Mouse (Mus musculus) cerebellum, adult 9-10 months (tissue): ENCODE measurements around the gene Cmah.
"Not testable (repeated sequence)": the region's sequence is repeated elsewhere in the genome, so short reads cannot be mapped to it uniquely, and the experiment has no call there.

Experiments
- DNase-seq: peaks from one replicate; pipeline ENCODE4 v3.0.0; 2022

The Cmah gene

DNA sequence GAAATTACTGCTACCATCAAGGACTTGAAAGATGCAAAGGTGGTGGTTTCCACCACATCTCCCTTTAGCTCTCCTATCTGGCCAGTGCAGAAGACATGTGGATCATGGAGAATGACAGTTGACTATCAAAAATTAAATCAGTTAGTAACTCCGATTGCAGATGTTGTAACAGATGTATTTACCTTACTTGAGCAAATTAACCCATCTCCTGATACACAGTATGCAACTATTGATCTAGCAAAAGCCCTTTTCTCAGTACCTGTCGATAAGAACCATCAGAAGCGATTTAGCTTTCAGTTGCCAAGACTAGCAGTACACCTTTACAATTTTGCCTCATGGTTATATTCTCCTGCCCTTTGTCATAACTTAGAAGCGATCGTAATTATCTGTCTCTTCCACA is 25.8 kb downstream of the Cmah start:
- no peak for DNase-seq

DNA sequence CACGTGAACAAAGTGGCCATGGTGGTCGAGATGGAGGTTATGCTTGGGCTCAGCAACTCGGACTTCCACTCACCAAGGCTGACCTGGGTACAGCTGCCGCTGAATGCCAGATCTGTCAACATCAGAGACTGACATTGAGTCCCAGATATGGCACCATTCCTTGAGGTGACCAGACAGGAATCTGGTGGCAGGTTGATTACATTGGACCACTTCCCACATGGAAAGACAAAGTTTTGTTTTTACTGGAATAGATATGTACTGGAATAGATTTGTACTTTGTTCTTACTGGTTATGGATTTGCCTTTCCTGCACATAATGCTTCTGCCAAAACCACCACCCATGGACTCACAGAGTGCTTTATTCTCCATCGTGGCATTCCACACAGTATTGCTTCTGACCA is 27.5 kb downstream of the Cmah start:
- DNase-seq: no peak

DNA sequence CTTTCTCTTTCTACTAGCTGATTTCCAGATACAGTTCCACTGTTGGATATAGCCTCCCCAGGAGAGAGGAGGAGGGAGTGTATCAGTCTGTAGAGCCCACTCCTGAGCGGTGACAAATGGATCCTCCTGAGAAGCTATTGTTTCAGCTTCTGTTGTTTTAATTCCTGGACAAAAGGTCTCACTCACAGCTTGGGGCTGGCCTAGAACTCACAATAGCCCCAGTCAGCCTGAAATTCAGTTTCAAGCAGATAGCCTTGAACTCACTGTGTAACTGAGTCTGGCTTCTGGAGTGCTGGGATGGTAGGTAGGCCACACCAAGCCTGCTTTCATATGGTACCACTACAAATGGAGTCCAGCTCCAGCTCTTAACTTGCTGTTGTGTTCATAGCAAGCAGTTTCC is 32.0 kb downstream of the Cmah start:
- no peak for DNase-seq

DNA sequence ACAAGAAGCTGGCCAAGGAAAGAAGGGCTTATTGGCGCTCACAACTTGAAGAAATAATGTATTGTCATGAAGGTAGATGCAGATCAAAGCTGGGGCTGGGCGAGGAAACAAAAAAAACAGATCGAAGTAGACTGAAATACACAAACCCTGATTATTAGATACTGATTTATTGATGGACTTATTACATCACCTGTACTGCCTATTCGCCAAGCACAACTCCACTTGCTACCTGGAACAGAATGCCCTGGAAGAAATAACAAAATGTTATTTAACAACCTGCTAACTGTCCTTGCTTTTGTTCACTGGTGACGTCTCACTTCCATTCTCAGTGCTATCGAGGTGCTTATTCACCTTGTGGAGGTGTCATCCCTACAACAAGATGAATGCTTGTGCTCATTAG is 38.0 kb downstream of the Cmah start:
- no peak for DNase-seq

DNA sequence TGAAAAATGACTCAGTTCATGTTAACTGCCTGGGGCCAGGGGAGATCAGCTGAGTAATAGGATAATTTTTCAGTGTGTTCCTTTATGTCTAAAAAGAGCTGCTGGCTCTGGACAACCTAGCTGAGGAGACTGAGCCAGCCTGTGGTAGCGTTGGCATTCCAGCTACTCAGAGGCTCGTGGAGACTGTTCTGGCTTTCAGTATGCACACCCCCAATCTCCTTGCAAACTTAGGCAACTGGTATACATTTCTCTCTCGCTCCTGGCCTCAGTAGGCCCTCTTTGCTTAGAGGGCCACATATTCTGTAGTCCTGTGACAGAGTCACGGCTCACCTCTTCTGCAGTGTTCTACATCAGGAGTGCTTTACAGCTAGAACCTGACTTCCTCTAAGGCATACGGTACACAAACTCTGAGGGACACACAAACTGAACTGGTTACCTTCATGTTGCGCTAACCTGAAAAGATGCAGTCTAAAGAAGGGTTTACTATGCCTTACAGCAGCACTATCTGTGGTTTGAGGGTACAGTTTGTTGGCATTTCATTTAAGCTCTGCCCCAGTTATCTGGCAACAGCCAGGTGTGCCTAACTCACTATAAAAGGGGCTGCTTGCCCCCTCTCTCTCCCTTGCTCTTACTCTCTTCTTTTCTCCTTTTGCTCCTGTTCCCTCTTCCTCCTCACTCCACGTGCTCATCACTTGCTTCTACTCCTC is 45.8 kb downstream of the Cmah start:
- DNase-seq: no peak

DNA sequence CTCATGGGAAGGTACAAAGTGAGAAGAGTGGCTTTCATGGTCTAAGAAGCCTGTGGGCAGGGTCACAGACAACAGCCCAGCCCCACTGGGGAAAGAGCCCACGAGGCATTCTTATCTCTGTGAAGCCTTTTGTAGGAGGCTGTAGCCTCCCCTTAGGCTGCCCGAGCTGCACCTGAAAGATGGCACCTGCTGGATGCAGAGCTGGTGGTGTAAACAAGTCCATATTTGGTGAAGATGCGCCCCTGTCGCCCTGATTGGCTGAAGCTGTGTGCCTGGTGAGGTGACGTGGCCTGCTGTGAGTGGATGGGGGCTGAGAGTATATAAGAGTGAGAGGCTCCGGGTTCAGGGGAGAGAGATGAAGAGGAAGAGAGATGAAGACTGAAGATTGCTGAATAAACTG is 47.4 kb downstream of the Cmah start:
- not testable (repeated sequence) for DNase-seq

DNA sequence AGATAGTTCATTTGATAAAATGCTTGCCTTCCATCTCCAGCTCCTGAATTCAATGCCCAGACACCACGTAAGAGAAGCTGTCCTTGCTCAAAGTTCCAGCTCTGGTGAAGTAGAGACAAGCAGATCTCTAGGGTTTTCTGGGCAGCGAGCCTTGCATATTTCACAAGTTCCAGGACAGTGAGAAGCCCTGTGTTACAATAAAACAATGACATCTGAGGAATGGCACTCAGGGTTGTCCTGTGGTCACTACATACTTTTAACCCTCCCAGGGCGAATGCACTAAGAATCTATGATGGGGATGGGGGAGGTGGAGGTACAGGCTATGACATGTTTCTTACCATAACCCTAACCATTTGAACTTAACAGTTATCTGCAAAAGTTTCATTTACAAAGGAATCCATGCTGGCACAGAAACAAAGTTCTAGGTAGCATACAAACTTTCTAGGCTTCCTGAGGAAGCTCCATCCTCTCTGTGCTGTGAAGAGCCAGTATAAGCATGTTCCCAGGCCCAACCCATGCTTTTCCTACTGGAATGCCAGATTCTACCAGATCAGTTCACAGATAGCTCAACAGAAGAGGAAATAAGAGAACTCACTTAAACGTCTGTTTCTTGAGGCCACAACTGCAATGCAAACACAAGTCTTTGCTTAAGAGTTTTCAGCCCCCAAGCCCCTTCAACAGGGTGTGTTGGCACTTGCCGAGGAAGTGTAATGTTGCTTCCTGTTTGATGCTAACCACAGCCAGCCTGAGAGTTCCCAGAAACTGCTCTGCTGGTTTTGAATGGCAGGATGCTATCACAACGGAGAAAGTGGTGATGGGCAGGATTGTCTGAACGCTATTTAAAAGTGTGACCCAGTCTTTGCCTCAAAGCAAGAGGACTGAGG is 48.4 kb downstream of the Cmah start:
- no peak for DNase-seq

DNA sequence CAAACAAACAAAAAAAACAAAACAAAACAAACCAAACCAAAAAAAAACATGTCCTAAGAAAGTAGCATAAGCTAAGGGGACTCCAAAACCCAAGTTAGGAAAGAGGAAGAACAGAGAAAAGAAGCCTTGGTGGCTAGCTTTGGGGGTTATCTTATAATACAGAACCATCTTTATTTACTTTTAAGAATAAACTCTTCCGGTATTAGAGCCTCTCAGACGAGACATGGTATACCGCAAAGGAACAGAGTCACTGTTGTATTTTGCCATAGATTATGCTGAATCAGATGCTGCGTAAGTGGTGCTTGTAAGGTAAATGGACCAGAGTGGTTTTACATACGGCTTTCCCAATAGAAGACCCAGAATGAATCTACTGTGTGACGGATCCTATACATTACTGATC is 53.5 kb downstream of the Cmah start:
- DNase-seq: no peak

DNA sequence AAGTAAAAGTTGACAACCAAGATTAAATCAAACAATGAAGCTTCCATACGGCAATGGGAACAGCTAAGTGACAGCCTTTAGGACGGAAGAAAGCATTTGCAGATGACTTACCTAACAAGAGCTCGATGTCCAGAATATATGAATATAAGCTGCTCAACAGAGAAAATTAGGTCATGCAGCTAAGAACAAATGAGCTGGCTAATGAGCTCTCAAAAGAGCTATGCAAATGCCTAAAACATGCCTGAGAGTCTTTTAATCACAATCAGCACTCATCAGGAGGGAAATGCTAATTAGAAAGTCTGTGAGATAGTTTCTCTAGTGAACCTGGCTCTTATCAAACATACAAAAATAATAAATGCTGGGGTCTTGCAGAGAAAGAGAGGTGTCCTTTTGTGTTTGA is 56.7 kb downstream of the Cmah start:
- no peak for DNase-seq

DNA sequence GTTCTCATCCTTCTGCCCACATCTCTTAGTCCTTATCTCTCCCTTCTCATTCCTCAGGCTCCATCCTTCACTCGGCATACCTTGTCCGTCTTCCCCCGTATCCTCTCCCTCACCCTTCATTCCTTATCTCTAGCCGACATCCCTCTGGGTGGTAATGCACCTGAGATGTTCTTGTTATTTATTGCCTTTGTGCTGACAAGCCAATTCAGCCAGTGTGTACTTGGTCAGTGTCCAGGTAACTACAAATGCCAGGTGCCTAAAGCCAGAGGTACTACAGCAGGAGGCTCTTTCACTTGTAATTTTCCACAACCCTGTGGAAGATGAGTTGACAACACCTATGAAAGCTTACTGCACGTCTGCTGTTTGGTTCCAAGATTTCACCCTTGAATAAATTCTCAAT is 64.7 kb downstream of the Cmah start:
- no peak for DNase-seq

DNA sequence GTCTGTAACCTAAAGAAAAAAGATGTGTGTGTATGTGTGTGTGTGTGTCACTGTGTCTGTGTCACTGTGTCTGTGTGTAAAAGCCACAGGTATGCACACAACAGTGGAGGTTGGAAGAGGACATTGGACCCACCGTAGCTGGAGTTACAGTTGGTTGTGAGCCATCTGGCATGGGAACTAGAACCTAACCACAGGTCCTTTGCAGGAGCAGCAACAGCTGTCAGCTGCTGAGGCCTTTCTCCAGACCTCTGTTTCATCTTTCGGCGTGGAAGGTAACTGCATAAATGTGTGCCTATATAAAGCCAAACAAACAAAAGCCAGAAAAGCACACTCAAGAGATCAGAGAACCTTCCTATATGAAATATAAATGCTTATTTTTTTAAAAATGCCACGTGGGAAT is 65.5 kb downstream of the Cmah start:
- no peak for DNase-seq

DNA sequence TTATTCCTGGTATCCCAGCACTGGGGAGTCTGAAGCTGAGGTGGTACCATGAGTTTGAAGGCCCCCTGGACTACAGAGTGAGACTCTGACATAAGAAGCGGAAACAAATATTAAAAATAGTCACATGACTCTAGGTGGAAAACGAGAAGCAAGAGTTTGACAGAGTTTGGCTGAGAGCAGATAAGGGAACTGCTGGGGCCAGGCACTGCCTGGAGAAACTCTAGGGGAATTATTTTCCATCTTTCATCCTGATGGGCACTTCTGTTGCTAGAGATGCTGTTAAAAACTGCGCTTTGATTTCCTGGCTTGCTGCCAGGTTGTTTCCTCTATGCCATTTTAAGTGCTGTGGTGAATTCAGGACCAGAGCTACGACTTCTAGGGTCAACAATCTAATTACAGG is 65.9 kb downstream of the Cmah start:
- DNase-seq: no peak

DNA sequence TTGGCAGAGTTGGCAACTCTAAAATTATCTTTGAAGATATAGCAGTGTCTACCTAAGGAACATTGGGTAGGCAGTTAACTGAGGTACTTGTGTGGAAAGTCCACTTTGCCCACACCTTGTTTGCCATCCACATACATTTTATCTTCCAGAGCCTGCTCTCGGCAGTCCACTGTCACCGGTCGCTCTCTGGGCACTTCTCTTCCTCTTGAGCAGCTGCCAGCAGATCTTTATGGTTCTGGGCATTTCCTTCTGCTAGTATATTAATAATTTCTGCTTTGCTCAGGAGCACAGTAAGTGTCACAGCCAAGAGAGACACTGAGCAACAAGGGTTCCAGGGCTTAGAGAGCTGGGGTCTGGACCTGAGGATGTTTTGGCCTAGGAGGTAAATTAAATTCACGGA is 68.6 kb downstream of the Cmah start:
- no peak for DNase-seq

DNA sequence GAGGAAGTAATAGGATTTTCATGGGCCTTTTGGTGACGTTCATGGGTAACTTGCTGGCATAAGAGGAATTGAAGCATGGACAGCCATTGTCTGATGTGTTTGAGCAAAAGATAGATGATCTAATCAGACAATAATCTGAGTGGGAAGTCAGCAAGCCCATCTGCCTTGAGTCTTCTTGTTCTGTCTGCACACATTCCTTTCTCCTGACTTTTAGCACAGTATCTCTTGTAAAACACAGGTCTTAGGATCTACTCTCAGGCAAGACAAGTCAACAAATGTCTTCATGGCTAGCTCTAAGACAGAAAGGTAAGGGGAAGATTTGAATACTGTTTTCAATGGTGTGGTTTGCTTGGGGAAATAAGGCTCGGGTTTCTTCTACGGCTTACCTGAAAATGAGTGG is 70.0 kb downstream of the Cmah start:
- DNase-seq: no peak

DNA sequence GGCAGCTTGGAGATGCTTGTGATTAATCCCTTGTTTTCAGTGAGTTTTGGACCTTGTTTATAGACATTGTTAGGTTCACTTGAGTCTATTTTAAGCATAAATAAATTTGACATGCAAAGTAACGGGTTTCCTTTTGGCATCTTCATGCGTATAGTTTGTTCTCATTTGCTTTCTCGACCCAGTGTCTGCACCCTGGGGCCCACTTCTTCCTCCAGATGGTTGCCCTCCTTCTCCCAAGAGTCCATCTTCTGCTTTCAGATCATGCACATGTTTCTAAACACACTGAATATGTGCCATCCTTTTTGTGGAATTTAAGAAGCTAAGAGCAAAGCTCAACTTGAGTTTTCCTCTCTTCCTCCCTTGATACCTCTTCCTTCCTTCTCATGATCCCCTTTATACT is 71.3 kb downstream of the Cmah start:
- no peak for DNase-seq

DNA sequence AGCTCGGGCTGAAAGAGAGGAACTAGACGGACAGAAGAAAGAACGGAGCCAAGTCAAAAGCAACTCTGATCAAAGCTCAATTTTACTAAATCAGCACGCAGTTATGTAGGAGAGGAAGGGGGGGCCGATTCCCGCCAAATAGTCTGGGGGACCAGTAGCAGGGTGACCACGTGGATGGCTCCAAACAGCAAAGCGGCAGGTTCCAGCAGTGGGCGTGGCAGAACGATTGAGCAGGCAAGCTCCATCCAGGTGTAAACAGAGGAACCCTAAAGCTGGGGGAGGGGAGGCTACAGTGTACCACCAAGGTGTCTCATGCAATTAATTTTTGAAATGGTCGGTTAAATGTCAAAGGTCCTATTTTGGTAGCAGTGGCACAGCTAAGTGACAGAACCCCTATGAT is 74.6 kb downstream of the Cmah start:
- not testable (repeated sequence) for DNase-seq

DNA sequence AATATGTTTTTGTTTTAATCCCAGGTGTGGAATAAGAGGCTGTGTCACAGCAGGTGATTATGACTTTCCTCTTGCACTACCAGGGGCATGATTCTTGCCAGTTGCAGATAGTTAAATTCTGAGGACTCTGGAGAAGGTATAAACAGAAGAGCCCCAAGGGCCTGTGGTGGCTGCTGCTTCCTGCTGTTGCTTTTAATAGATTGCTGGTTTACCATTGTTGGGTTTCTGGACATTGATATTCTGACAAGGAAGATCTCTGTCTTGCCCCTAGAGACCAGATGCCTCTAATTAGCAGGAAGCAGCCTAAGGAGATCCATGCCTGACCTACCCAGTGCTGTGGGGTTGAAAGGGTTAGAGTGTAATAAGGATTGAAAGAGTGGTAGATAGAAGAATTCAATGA is 75.8 kb downstream of the Cmah start:
- DNase-seq: no peak

DNA sequence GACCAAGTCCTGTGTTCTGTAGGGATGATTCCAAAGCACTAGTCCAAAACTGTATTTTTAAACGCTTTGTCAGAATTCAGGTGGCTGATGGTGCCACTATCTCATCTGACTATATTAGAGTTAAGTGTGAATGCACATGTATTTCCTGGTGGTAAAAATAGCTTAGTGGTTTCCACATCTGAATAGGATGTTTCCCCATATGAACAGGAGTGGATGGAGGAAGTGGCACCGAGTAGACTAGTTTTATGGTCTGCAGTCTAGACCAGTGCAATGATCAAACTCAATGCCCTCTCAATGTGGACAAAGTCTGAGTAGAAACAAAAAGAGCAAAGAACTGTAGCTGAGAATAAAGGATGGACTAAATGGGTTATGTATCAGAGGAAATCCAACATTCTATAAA is 79.6 kb downstream of the Cmah start:
- no peak for DNase-seq

DNA sequence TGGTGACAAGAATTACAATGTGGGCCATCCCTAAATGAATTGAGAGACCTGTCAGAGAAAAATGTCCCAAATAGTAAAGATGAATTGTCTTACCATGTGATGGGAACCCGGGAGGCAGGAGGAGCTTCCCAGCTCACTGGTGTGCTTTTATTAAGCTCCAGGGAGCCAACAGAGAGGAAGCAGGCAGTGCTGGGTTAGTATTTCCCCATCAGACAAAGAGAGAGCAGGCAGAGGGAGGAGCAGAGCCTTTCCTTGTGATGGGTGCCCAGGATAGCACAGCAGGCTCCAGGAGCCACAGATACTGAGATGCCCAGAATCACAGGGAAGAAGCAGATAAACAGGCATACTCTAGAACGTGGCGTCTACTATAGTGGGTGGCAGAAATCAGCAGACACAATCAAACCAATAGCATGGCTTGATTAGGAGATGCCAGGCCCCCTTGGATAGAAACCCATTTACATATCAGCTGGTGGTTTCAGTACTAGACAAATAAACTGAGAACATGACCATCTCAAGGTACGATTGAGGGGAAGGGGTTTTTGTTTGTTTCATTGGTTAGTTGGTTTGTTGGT is 87.5 kb downstream of the Cmah start:
- no peak for DNase-seq

DNA sequence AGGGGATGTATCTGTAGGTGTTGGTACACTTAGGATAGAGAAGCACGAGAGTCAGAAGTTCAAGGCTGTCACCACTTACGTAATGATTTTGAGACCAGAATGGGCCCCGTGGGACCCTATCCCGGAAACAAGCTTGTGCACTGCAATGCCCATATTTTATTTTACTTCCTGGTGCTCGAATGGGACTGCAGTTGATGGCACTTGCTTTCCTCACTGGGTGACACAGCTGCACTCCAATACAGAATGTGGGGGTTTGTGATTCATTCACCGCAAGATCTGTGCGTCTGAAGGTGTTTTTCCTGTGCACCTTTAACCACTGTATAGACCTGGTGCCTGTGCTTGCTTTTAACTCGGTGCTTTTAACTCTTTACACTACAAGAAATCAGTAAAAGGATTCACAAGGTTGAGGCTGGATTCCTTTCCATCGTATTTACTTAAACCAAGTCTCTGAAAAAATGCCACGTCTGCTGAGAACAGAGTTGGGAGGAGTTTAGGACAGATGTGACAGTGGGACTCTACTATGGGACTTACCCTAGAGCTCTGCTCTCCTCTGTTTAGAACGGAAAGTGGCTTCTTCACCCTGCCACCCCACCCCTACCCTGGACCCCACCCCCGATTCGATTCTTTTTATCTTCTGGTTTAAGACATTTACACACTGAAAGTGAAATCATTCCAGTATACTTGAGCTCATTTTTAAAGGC is 88.5 kb downstream of the Cmah start:
- no peak for DNase-seq

DNA sequence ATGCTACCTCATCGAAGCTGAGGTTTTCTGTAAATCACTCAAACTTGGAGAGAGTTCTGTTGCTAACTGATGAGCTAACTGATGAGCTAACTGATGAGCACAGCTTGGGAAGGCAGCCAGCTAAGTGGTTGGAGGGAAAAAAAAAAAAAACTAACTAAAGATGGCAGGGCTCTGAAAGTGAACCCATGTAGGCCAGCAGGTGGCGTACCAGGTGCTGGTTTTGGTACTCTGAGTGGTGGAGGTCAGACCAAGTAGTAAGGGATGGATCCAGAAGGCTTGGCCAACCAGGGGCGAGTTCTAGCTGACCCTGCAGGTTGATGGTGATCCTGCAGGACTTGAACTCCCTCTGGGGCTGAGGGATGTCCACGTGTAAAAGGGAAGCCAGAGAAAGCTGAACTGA is 89.2 kb downstream of the Cmah start:
- DNase-seq: no peak

DNA sequence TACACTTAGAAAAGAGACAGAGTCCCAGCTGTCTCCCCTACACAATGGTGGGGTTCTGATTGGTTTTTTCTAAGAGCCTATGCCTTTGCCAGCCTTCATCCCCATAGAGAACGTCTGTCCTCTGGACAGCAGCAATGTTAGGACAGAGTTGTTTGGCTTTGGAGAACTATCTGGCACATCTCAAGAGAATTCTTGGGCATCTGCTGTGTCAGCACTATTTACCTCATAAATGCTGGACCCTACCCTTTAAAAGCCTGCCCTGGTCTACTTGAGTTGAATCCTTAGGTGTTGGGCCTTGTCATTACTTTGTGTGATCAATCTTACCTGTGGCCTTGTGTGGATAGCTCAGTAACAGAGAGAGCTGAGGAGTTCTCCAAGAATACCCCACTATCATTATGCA is 90.8 kb downstream of the Cmah start:
- no peak for DNase-seq

DNA sequence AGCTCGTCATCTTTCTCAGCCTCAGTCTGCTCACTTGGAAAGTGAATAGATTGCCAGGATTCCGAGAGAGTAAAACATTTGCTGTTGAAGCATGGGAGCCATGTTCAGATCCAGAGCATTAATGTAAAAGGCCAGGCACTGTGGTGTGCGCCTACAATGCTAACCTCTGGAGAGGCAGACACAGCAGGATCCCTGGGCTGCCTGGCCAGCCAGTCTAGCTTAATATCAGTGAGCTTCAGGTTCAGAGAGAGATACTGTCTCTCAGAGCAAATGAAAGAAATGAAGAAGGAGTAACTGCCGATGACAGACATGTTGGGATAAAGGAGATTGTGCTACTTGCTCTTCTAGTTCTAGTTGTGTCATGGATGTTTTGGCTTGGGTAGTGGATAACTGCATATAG is 91.6 kb downstream of the Cmah start:
- no peak for DNase-seq
